ENCODE assay signal across 20 mouse cellular contexts in genomic region chr7:110636559-110636958, GRCm38 (mm10). TPM values are rescaled to one million over a fixed set of nuclear protein-coding genes. Genes with fewer than 3 reads are reported as not detected.
DNase-seq lines count a peak whose midpoint lies in the region; ATAC-seq and TF ChIP-seq lines count a peak whose summit lies in the region.
"Had no signal": no experiment of that assay in that cellular context is flagged by ENCODE, and none has a peak within 500 bp of the region (broad histone marks: within the 10 kb centered on the region; RNA-seq: fewer than 3 reads in every experiment).

No protein-coding gene starts in this region.

- H3K4me1 ChIP-seq in kidney, adult 2 months (ENCODE audit: control insufficient read depth, insufficient read depth, low read length): peaks cover 23% of the 10 kb centered on the region
- peaks cover 9% of the 10 kb centered on the region; the same call in 1 of the 2 replicates for H3K4me1 ChIP-seq in kidney, embryonic 15.5 days
- H3K4me1 ChIP-seq in ES-E14 (ENCODE audit: control insufficient read depth in 2 of 2, insufficient read depth in 2 of 2, low read length in 2 of 2, poor library complexity in 1 of 2): peaks cover 2 to 6% of the 10 kb centered on the region in 2 experiments; a peak in 3 of 4 replicates
- H3K4me1 ChIP-seq in stomach, postnatal 0 days (replicated peaks; ENCODE audit: control insufficient read depth, insufficient read depth): peaks cover 10% of the 10 kb centered on the region; the same call in 1 of the 2 replicates

- H3K4me3 ChIP-seq in kidney, adult 2 months (ENCODE audit: insufficient read depth, low read depth, low read length): no peak overlapping the region
- H3K4me3 ChIP-seq in kidney, embryonic 15.5 days (replicated peaks): no peak overlapping the region
- H3K4me3 ChIP-seq in ES-E14 (ENCODE audit: insufficient read depth in 1 of 2, low read depth in 1 of 2, low read length in 2 of 2, poor library complexity in 1 of 2, severe bottlenecking in 1 of 2): no peak overlapping the region
- H3K4me3 ChIP-seq in stomach, postnatal 0 days (ENCODE audit: low read depth, low read length): no peak overlapping the region
- H3K4me3 ChIP-seq: embryonic facial prominence, embryonic 12.5 days; forebrain, embryonic 15.5 days; heart, embryonic 10.5 days; hindbrain, embryonic 12.5 days had no signal

- no peaks in the 10 kb centered on the region for H3K9me3 ChIP-seq in kidney, embryonic 15.5 days (replicated peaks)
- H3K9me3 ChIP-seq in ES-E14 (ENCODE audit: control insufficient read depth, insufficient read depth, low read depth, low read length): no peaks in the 10 kb centered on the region
- H3K9me3 ChIP-seq in stomach, postnatal 0 days (ENCODE audit: control insufficient read depth, low read length): no peaks in the 10 kb centered on the region
- H3K9me3 ChIP-seq: embryonic facial prominence, embryonic 12.5 days; forebrain, embryonic 15.5 days; G1E; heart, embryonic 10.5 days; hindbrain, embryonic 12.5 days had no signal

- no peak for TF ChIP-seq EP300 in stomach, postnatal 0 days (optimal IDR thresholded peaks at IDR 0.05)

- no peak overlapping the region for H3K9ac ChIP-seq in kidney, embryonic 15.5 days
- no peak overlapping the region for H3K9ac ChIP-seq in ES-E14 (ENCODE audit: insufficient read depth, low read depth, low read length, poor library complexity, severe bottlenecking)
- no peak overlapping the region for H3K9ac ChIP-seq in stomach, postnatal 0 days (ENCODE audit: low read length)
- H3K9ac ChIP-seq: embryonic facial prominence, embryonic 12.5 days; forebrain, embryonic 15.5 days; hindbrain, embryonic 12.5 days had no signal

- no peak for TF ChIP-seq POLR2A in kidney, adult 2 months (IDR thresholded peaks at IDR 0.05; ENCODE audit: low read depth, low read length)

- peak; percentile 61 for DNase-seq in kidney, adult 2 months
- DNase-seq in ES-E14 (ENCODE audit: low read depth, low spot score): no peak
- DNase-seq in kidney, postnatal 10 days: peak; percentile 21
- no peak for DNase-seq in stomach, postnatal 0 days (ENCODE audit: low spot score)
- DNase-seq in left cerebral cortex, postnatal 4 days: no peak
- no peak for DNase-seq in gastrocnemius, postnatal 25 days
- DNase-seq: adrenal gland, adult 8-10 months; cerebellum, adult 11 months; cerebellum, adult 8-10 months; cerebellum, postnatal 14 days; heart, adult 18-20 months; heart, postnatal 10 days; heart, postnatal 4 days had no signal

- WGBS in kidney, adult 2 months: 18% methylated on average over 1 of the region's 1 CpGs
- WGBS in kidney, embryonic 15.5 days: 56% methylated on average over 1 of the region's 1 CpGs
- 37% methylated on average over 1 of the region's 1 CpGs for WGBS in stomach, postnatal 0 days

- H3K4me2 ChIP-seq in kidney, embryonic 15.5 days: no peak overlapping the region
- H3K4me2 ChIP-seq in stomach, postnatal 0 days (replicated peaks; ENCODE audit: low read depth): no peak overlapping the region
- H3K4me2 ChIP-seq: embryonic facial prominence, embryonic 12.5 days; forebrain, embryonic 15.5 days; hindbrain, embryonic 12.5 days had no signal

- TF ChIP-seq CTCF in kidney, adult 2 months (conservative IDR thresholded peaks at IDR 0.05; ENCODE audit: insufficient read depth, insufficient read length, low read depth, low read length): no peak
- no peak for TF ChIP-seq CTCF in stomach, postnatal 0 days (IDR thresholded peaks at IDR 0.05; ENCODE audit: low read depth)

- ATAC-seq in kidney, embryonic 15.5 days (replicated peaks; ENCODE audit: low FRiP score): no peak
- peak; percentile 68 for ATAC-seq in stomach, postnatal 0 days (ENCODE audit: low FRiP score, low TSS enrichment)
- no peak for ATAC-seq in CD4-positive, CD25-positive, alpha-beta regulatory T cell, adult 4 months
- ATAC-seq: forebrain, embryonic 15.5 days had no signal

- no peaks in the 10 kb centered on the region for H3K36me3 ChIP-seq in kidney, adult 2 months (ENCODE audit: control insufficient read depth, insufficient read depth, low read length)
- H3K36me3 ChIP-seq in kidney, embryonic 15.5 days: no peaks in the 10 kb centered on the region
- H3K36me3 ChIP-seq in ES-E14 (ENCODE audit: control insufficient read depth, insufficient read depth, low read length, poor library complexity, severe bottlenecking): no peaks in the 10 kb centered on the region
- no peaks in the 10 kb centered on the region for H3K36me3 ChIP-seq in stomach, postnatal 0 days (ENCODE audit: control insufficient read depth, insufficient read depth, low read length)
- H3K36me3 ChIP-seq: embryonic facial prominence, embryonic 12.5 days; forebrain, embryonic 15.5 days; G1E; heart, embryonic 10.5 days; hindbrain, embryonic 12.5 days had no signal

- no peaks in the 10 kb centered on the region for H3K27me3 ChIP-seq in kidney, adult 2 months (replicated peaks; ENCODE audit: control insufficient read depth, insufficient read depth, low read length)
- peaks cover 5% of the 10 kb centered on the region for H3K27me3 ChIP-seq in kidney, embryonic 15.5 days
- no peaks in the 10 kb centered on the region for H3K27me3 ChIP-seq in stomach, postnatal 0 days (ENCODE audit: control insufficient read depth, insufficient read depth, low read length)

- in situ Hi-C loops in ES-E14 (cut with MboI; ENCODE audit: low sequenced_read_pairs in 2 of 2, unreplicated experiment in 2 of 2): loop anchor here (25.0 kb wide), 2 partner anchors 249 to 474 kb away; no protein-coding TSS in a partner anchor

- H3K27ac ChIP-seq in kidney, adult 2 months (ENCODE audit: insufficient read depth, low read depth, low read length): peak overlapping the region; percentile 75
- H3K27ac ChIP-seq in kidney, embryonic 15.5 days: no peak overlapping the region
- no peak overlapping the region for H3K27ac ChIP-seq in ES-E14 (ENCODE audit: insufficient read depth, low read depth, low read length, poor library complexity, severe bottlenecking)
- H3K27ac ChIP-seq in stomach, postnatal 0 days (replicated peaks): no peak overlapping the region
- H3K27ac ChIP-seq: embryonic facial prominence, embryonic 12.5 days; forebrain, embryonic 15.5 days; heart, embryonic 10.5 days; hindbrain, embryonic 12.5 days had no signal

- intact Hi-C loops in left cerebral cortex, postnatal 4 days (cut with DNase I): loop anchor here (10.0 kb wide), 1 partner anchor 202 kb away; no protein-coding TSS in a partner anchor

TF ChIP-seq in ES-E14, 5 proteins besides CTCF, POLR2A, EP300 and RAD21:
- TF ChIP-seq ZNF384 (IDR thresholded peaks at IDR 0.05; ENCODE audit: low read depth, low read length) (no peak), MAFK (IDR thresholded peaks at IDR 0.05; ENCODE audit: insufficient read depth, low read depth, low read length) (peak; percentile 66)

RNA-seq across cellular contexts. Expression of gene Adm, which starts 9.1 kb away (rescaled TPM):
- 12.0 and 13.2 TPM in 2 replicates for polyA plus RNA-seq in kidney, adult 2 months (2012; rRNA removed)
- polyA plus RNA-seq in kidney, embryonic 15.5 days (2015; fragmentation: Nextera tagmentation; extraction: Ambion mirVana): 9.9 and 12.5 TPM in 2 replicates
- total RNA-seq in ES-E14 (2012; rRNA removed): 4.0 and 6.2 TPM in 2 replicates
- 4.3 and 4.6 TPM in 2 replicates for polyA plus RNA-seq in stomach, postnatal 0 days (2015; fragmentation: Nextera tagmentation; extraction: Ambion mirVana)
- total RNA-seq in left cerebral cortex, postnatal 4 days (2021): 1 to 10 TPM; 2.3 to 2.6 TPM
- not detected for polyA plus RNA-seq in CD4-positive, CD25-positive, alpha-beta regulatory T cell, adult 4 months (2017; shearing (Covaris generic))
- total RNA-seq in gastrocnemius, postnatal 25 days (2021): 1 to 10 TPM; 3.1 to 3.4 TPM
- total RNA-seq: G1E had no signal
- polyA plus RNA-seq: G1E had no signal

RNA-seq across cellular contexts. Expression of gene Sbf2, which starts 21.8 kb away (rescaled TPM):
- polyA plus RNA-seq in kidney, adult 2 months (2012; rRNA removed): 23.3 and 24.9 TPM in 2 replicates
- polyA plus RNA-seq in kidney, embryonic 15.5 days (2015; fragmentation: Nextera tagmentation; extraction: Ambion mirVana): 38.5 and 38.9 TPM in 2 replicates
- 17.4 and 21.6 TPM in 2 replicates for total RNA-seq in ES-E14 (2012; rRNA removed)
- 14.8 and 14.9 TPM in 2 replicates for polyA plus RNA-seq in stomach, postnatal 0 days (2015; fragmentation: Nextera tagmentation; extraction: Ambion mirVana)
- 100 to 1,000 TPM; 141 to 177 TPM for total RNA-seq in left cerebral cortex, postnatal 4 days (2021)
- 1 to 10 TPM; 1.2 to 3.1 TPM for polyA plus RNA-seq in CD4-positive, CD25-positive, alpha-beta regulatory T cell, adult 4 months (2017; shearing (Covaris generic))
- 10 to 100 TPM; 11.2 to 12.4 TPM for total RNA-seq in gastrocnemius, postnatal 25 days (2021)
- polyA plus RNA-seq: G1E had no signal

Comparison
In these comparisons a context has a peak if more than half of its experiments do, and no peak if none do; other contexts are left out.
1. DNase-seq: peak in kidney, adult 2 months (single experiment) and kidney, postnatal 10 days (single experiment); none in ES-E14 (single experiment), stomach, postnatal 0 days (single experiment), left cerebral cortex, postnatal 4 days (single experiment) and gastrocnemius, postnatal 25 days (single experiment).